Mouse (Mus musculus) hindbrain, embryonic 15.5 days (tissue): ENCODE results near the gene 1700016C15Rik. TPM values are rescaled to one million over a fixed set of nuclear protein-coding genes. Genes with fewer than 3 reads are reported as not detected.

Experiments used
- ATAC-seq: fragments of 200-750 bp; cut with Nextera tagmentation; 2 replicates; pipeline ENCODE4 v1.8.0; 2017; ENCODE audit warnings: low read depth, moderate number of reproducible peaks, moderate TSS enrichment; ENCODE audit not compliant: low FRiP score
- H3K27ac ChIP-seq: fragments of 300-500 bp; sonication (generic); replicated peaks from 2 replicates; pipeline ENCODE4 v1.5.1; 2015; ENCODE audit warnings: mild to moderate bottlenecking, inconsistent platforms
- H3K27me3 ChIP-seq: fragments of 300-500 bp; sonication (generic); 2 replicates; pipeline ENCODE4 v1.6.1; 2015; ENCODE audit warnings: control low read depth, inconsistent platforms
- H3K36me3 ChIP-seq: fragments of 300-500 bp; sonication (generic); 2 replicates; pipeline ENCODE4 v1.6.1; 2015; ENCODE audit warnings: control low read depth, inconsistent platforms
- H3K4me1 ChIP-seq: fragments of 300-500 bp; sonication (generic); replicated peaks from 2 replicates; pipeline ENCODE4 v1.6.1; 2015; ENCODE audit warnings: control low read depth, inconsistent platforms
- H3K4me2 ChIP-seq: fragments of 300-500 bp; sonication (generic); 2 replicates; pipeline ENCODE4 v1.6.1; 2015; ENCODE audit warnings: moderate library complexity, mild to moderate bottlenecking, inconsistent platforms
- H3K4me3 ChIP-seq: fragments of 300-500 bp; sonication (generic); 2 replicates; pipeline ENCODE4 v1.5.1; 2015; ENCODE audit warnings: mild to moderate bottlenecking, inconsistent platforms
- H3K9ac ChIP-seq: fragments of 300-500 bp; sonication (generic); 2 replicates; pipeline ENCODE4 v1.6.1; 2015; ENCODE audit warnings: inconsistent platforms
- H3K9me3 ChIP-seq: fragments of 300-500 bp; sonication (generic); 2 replicates; pipeline ENCODE4 v1.6.1; 2016; ENCODE audit warnings: control low read depth, inconsistent platforms
- WGBS: fragments of 180-500 bp; shearing (Covaris S2); methylation state at CpG from one replicate; pipeline ENCODE4 v1.1.7; 2015; 5-methylcytosine and 5-hydroxymethylcytosine counted together
- polyA plus RNA-seq: library from polyadenylated mRNA; unstranded; fragments of >200 nt; fragmentation: Nextera tagmentation; extraction: Ambion mirVana; gene quantifications from 2 replicates; pipeline ENCODE4 v1.2.1, GENCODE M21; 2015

Gene 1700016C15Rik
- polyA plus RNA-seq, 1 experiment from 2014 or later = 0.21 TPM

- no peak for ATAC-seq
- H3K27me3 ChIP-seq = no peaks in the 10 kb centered on the region; the same call in 1 of the 2 replicates
- WGBS = 40% methylated on average over 6 of the region's 6 CpGs
- no peak overlapping the region for H3K27ac ChIP-seq
- H3K36me3 ChIP-seq = no peaks in the 10 kb centered on the region
- H3K9me3 ChIP-seq = no peaks in the 10 kb centered on the region
- H3K4me1 ChIP-seq = peaks cover 6% of the 10 kb centered on the region; the same call in 1 of the 2 replicates
- peak overlapping the region; percentile 57; the same call in 1 of the 2 replicates for H3K9ac ChIP-seq
- peak overlapping the region; percentile 90 for H3K4me2 ChIP-seq
- peak overlapping the region; percentile 44 for H3K4me3 ChIP-seq
Measured at GRCm38 (mm10) chr1:177703147-177703807, 26.3 kb upstream of the 1700016C15Rik start.

GRCm38 (mm10) chr1:177705204-177705603, 24.4 kb upstream of the 1700016C15Rik start:
- Histone ChIP-seq H3K36me3 (no peaks in the 10 kb centered on the region), H3K4me2 (no peak overlapping the region), H3K9me3 (no peaks in the 10 kb centered on the region), H3K4me3 (no peak overlapping the region), H3K27ac (no peak overlapping the region), H3K27me3 (no peaks in the 10 kb centered on the region; the same call in 1 of the 2 replicates), H3K4me1 (peaks cover 6% of the 10 kb centered on the region; the same call in 1 of the 2 replicates), H3K9ac (no peak overlapping the region)
- ATAC-seq = no peak
- WGBS = 58% methylated on average over 2 of the region's 2 CpGs

- no peak overlapping the region for H3K9ac ChIP-seq
- H3K9me3 ChIP-seq = no peaks in the 10 kb centered on the region
- no peaks in the 10 kb centered on the region; the same call in 1 of the 2 replicates for H3K27me3 ChIP-seq
- no peak overlapping the region for H3K4me3 ChIP-seq
- H3K36me3 ChIP-seq = no peaks in the 10 kb centered on the region
- no peak overlapping the region for H3K4me2 ChIP-seq
- H3K27ac ChIP-seq = no peak overlapping the region
- ATAC-seq = no peak
- 96% methylated on average over 1 of the region's 1 CpGs for WGBS
- H3K4me1 ChIP-seq = peaks cover 2% of the 10 kb centered on the region; the same call in 1 of the 2 replicates
Measured at GRCm38 (mm10) chr1:177707571-177707970, 22.0 kb upstream of the 1700016C15Rik start.

DNA sequence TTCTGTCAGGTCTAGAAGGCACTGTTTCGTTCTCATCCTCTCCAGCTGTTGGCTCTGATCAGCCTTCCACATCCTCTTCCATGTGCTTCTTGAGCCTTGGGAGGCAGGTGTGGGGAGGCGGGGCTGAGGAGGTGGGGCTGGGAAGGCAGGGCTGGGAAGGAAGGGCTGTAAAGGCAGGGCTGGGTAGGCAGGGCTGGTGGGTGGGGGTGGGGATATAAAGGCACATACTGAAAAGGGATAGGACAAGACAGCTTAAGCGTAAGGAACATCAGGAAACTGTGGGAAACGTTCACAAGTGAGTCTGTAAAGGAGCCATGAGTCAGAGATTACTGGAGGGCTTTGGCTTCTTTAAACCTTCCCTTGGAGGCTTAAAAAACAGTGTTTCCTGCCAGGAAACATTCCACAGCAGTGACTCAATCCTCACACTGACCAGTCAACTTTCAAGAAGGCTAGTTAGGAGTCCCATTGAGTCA, 21.0 kb upstream of the 1700016C15Rik start:
- Histone ChIP-seq H3K4me3 (no peak overlapping the region), H3K4me1 (no peaks in the 10 kb centered on the region), H3K9me3 (no peaks in the 10 kb centered on the region), H3K36me3 (no peaks in the 10 kb centered on the region), H3K9ac (no peak overlapping the region), H3K27me3 (no peaks in the 10 kb centered on the region; the same call in 1 of the 2 replicates), H3K27ac (no peak overlapping the region), H3K4me2 (no peak overlapping the region)
- 67% methylated on average over 4 of the region's 4 CpGs for WGBS
- no peak for ATAC-seq

DNA sequence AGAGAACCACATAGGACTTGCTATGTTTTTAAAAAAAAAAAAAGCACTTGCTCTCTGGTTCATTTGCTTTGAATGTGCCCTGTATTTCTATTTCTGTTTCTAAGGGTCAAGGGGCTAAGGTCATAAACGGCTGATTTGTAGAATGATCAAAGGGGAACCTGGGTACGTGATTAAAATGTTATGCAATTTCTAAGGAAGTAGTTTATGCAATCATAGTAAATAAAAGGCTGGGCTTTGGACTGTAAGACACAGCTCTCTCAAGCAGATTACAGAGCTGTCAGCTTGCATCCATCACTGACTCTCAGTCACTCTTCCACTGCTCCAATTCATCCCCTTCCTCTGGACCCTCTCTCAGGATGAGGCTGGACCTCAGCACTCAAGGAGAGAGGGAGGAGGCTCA, 18.6 kb upstream of the 1700016C15Rik start:
- ATAC-seq = no peak
- 75% methylated on average over 2 of the region's 2 CpGs for WGBS
- H3K9me3 ChIP-seq = no peaks in the 10 kb centered on the region
- no peak overlapping the region for H3K4me2 ChIP-seq
- no peak overlapping the region for H3K4me3 ChIP-seq
- no peak overlapping the region for H3K27ac ChIP-seq
- no peak overlapping the region for H3K9ac ChIP-seq
- no peaks in the 10 kb centered on the region for H3K27me3 ChIP-seq
- no peaks in the 10 kb centered on the region for H3K36me3 ChIP-seq
- no peaks in the 10 kb centered on the region for H3K4me1 ChIP-seq

DNA sequence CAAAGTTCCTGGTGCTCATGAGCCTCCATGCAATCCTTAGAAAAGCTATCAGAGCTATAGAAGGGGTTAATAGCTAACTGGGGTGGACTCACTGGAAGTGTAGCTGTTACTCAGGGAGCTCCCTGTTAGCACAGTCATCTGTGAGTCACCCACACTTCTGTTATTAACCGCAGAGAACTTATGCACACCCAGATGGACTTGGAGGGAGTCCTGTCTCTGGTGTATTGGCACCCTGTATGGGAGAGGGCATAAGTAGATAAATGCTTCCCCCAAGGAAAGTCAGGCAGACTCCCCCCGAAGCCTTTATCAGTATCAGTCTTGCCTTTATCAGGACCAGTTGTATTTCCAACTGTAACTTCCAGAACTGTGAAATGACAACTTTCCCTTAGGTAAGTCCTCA, 18.2 kb upstream of the 1700016C15Rik start:
- H3K4me2 ChIP-seq = no peak overlapping the region
- H3K9me3 ChIP-seq = no peaks in the 10 kb centered on the region
- H3K27me3 ChIP-seq = no peaks in the 10 kb centered on the region
- no peak overlapping the region for H3K9ac ChIP-seq
- no peaks in the 10 kb centered on the region for H3K36me3 ChIP-seq
- 99% methylated on average over 2 of the region's 2 CpGs for WGBS
- no peaks in the 10 kb centered on the region for H3K4me1 ChIP-seq
- no peak for ATAC-seq
- no peak overlapping the region for H3K4me3 ChIP-seq
- no peak overlapping the region for H3K27ac ChIP-seq

DNA sequence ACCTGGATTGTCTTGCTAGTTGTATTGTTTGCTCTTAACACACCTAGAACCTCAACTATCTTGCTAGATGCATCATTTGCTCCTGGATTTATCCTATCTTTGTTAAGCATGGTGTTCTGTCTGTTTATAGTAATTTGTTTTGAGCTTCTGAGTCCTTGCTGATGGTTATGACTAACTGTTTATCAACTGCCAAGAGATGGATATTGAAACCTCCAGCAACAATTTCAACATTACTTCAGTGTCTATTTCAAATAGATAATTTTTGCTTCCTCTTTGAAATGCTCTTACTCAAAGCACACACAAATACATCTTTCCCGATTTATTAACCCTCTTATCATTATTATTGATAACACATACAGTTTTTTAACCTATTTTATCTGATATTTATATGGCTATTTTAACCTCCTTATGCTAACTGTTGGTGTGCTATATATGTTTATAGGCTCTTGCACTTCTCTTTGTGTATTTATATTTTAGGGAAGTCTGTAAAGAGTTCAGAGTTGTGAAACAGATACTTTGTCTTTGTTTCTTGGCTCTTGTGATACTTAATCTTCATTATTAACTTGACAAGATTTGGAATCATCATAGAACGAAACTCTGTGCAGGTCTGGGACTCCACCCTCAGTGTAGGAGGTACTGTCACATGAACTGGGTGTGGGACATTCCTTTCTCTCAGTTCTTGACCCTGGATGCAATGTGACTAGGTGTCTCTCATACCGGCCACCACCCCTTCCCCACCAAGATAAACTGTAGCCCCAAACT, 15.8 kb upstream of the 1700016C15Rik start:
- Histone ChIP-seq H3K9me3 (no peaks in the 10 kb centered on the region), H3K36me3 (no peaks in the 10 kb centered on the region), H3K27me3 (no peaks in the 10 kb centered on the region), H3K27ac (no peak overlapping the region), H3K4me2 (no peak overlapping the region), H3K9ac (no peak overlapping the region), H3K4me1 (no peaks in the 10 kb centered on the region), H3K4me3 (no peak overlapping the region)
- ATAC-seq = no peak
- WGBS = 87% methylated on average over 3 of the region's 3 CpGs

GRCm38 (mm10) chr1:177714397-177715012, 15.1 kb upstream of the 1700016C15Rik start:
- ATAC-seq = no peak
- Histone ChIP-seq H3K9ac (no peak overlapping the region), H3K9me3 (no peaks in the 10 kb centered on the region), H3K4me1 (no peaks in the 10 kb centered on the region), H3K4me3 (no peak overlapping the region), H3K36me3 (no peaks in the 10 kb centered on the region), H3K27me3 (no peaks in the 10 kb centered on the region), H3K4me2 (no peak overlapping the region), H3K27ac (no peak overlapping the region)
- 94% methylated on average over 5 of the region's 5 CpGs for WGBS

DNA sequence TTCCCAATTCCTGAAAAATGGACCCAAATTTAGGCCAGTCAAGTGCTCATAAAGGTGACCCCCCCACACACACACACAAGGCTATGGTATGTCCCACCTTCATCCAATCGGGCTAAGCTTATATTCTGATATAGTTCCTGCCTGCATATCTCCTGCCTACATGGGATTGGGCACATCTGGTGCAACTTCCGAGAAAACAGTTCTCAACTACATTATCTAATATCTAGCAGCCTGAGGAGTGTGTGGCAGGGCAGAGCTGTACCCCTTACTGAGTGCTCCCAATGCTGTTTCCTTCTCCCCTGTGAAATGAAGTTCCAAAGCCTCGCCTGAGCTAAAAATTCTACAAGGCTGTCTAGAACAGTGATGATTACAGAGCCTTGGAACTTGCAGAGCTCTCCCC, 13.2 kb upstream of the 1700016C15Rik start:
- 86% methylated on average over 3 of the region's 3 CpGs for WGBS
- Histone ChIP-seq H3K4me3 (no peak overlapping the region), H3K36me3 (no peaks in the 10 kb centered on the region), H3K27me3 (no peaks in the 10 kb centered on the region), H3K4me1 (no peaks in the 10 kb centered on the region), H3K4me2 (no peak overlapping the region), H3K9ac (no peak overlapping the region), H3K27ac (no peak overlapping the region), H3K9me3 (no peaks in the 10 kb centered on the region)
- ATAC-seq = no peak

GRCm38 (mm10) chr1:177717057-177717835, 12.4 kb upstream of the 1700016C15Rik start:
- no peaks in the 10 kb centered on the region for H3K27me3 ChIP-seq
- H3K27ac ChIP-seq = no peak overlapping the region
- no peaks in the 10 kb centered on the region for H3K9me3 ChIP-seq
- H3K4me2 ChIP-seq = no peak overlapping the region
- H3K4me1 ChIP-seq = no peaks in the 10 kb centered on the region
- H3K36me3 ChIP-seq = no peaks in the 10 kb centered on the region
- no peak for ATAC-seq
- H3K4me3 ChIP-seq = no peak overlapping the region
- no peak overlapping the region for H3K9ac ChIP-seq
- 78% methylated on average over 7 of the region's 7 CpGs for WGBS

GRCm38 (mm10) chr1:177718340-177719028, 11.1 kb upstream of the 1700016C15Rik start:
- peak overlapping the region; percentile 45; the same call in 1 of the 2 replicates for H3K27ac ChIP-seq
- no peaks in the 10 kb centered on the region for H3K9me3 ChIP-seq
- no peaks in the 10 kb centered on the region for H3K36me3 ChIP-seq
- no peaks in the 10 kb centered on the region for H3K27me3 ChIP-seq
- H3K4me1 ChIP-seq = no peaks in the 10 kb centered on the region
- no peak; the same call in none of the 2 replicates for ATAC-seq
- H3K9ac ChIP-seq = no peak overlapping the region
- no peak overlapping the region for H3K4me3 ChIP-seq
- no peak overlapping the region for H3K4me2 ChIP-seq
- 22% methylated on average over 11 of the region's 11 CpGs for WGBS
